Mouse (Mus musculus) intestine, postnatal 0 days (tissue): ENCODE measurements at regions not wholly inside any gene's neighbourhood (a gene's known extent, or its start where the extent isn't known, plus 50 kb on each side); places are given as distances from the start of the nearest gene placed in this dataset.

Source experiments
- ATAC-seq: fragments of 200-750 bp; cut with Nextera tagmentation; 2 replicates; pipeline ENCODE4 v1.8.0; 2017; ENCODE audit warnings: mild to moderate bottlenecking, moderate TSS enrichment, moderate library complexity
- H3K27ac ChIP-seq: fragments of 300-500 bp; sonication (generic); 2 replicates; pipeline ENCODE4 v1.5.1; 2014; ENCODE audit warnings: mild to moderate bottlenecking, low read depth, low read length, moderate library complexity
- H3K27me3 ChIP-seq: fragments of 300-500 bp; sonication (generic); replicated peaks from 2 replicates; pipeline ENCODE4 v1.6.1; 2014; ENCODE audit warnings: low read length, mixed read lengths; ENCODE audit not compliant: control insufficient read depth, insufficient read depth
- H3K36me3 ChIP-seq: fragments of 300-500 bp; sonication (generic); 2 replicates; pipeline ENCODE4 v1.6.1; 2014; ENCODE audit warnings: mild to moderate bottlenecking, moderate library complexity; ENCODE audit not compliant: control insufficient read depth, insufficient read depth
- H3K4me1 ChIP-seq: fragments of 300-500 bp; sonication (generic); replicated peaks from 2 replicates; pipeline ENCODE4 v1.6.1; 2014; ENCODE audit warnings: antibody characterized with exemption, low read length, mixed read lengths; ENCODE audit not compliant: control insufficient read depth, insufficient read depth
- H3K4me2 ChIP-seq: fragments of 300-500 bp; sonication (generic); replicated peaks from 2 replicates; pipeline ENCODE4 v1.6.1; 2014; ENCODE audit warnings: low read depth, mild to moderate bottlenecking, moderate library complexity
- H3K4me3 ChIP-seq: fragments of 300-500 bp; sonication (generic); 2 replicates; pipeline ENCODE4 v1.5.1; 2014; ENCODE audit warnings: low read depth, low read length
- H3K9ac ChIP-seq: fragments of 300-500 bp; sonication (generic); 2 replicates; pipeline ENCODE4 v1.6.1; 2014; ENCODE audit warnings: mild to moderate bottlenecking, low read depth, low read length
- H3K9me3 ChIP-seq: fragments of 300-500 bp; sonication (generic); 2 replicates; pipeline ENCODE4 v1.6.1; 2016; ENCODE audit warnings: mixed run types; ENCODE audit not compliant: control insufficient read depth
- CTCF ChIP-seq: sonication (generic); IDR thresholded peaks from 2 replicates; pipeline ENCODE4 v1.5.1; 2016; ENCODE audit warnings: low read depth, mild to moderate bottlenecking, control low read depth, antibody characterized with exemption, moderate library complexity
- WGBS: fragments of 180-500 bp; shearing (Covaris S2); extraction: QIAGEN DNeasy Blood & Tissue Kit; methylation state at CpG from one replicate; pipeline ENCODE4 v1.1.7; 2014; 5-methylcytosine and 5-hydroxymethylcytosine counted together

GRCm38 (mm10) chr12:7918967-7919708 lies 58.3 kb upstream of the Apob start:
- no peaks in the 10 kb centered on the region for H3K27me3 ChIP-seq
- peak; percentile 73 for ATAC-seq
- H3K4me1 ChIP-seq = no peaks in the 10 kb centered on the region
- H3K9ac ChIP-seq = no peak overlapping the region
- H3K4me2 ChIP-seq = peak overlapping the region; percentile 18
- H3K27ac ChIP-seq = peak overlapping the region; percentile 91
- H3K4me3 ChIP-seq = no peak overlapping the region
- H3K36me3 ChIP-seq = no peaks in the 10 kb centered on the region
- H3K9me3 ChIP-seq = no peaks in the 10 kb centered on the region
- WGBS = 37% methylated on average over 4 of the region's 4 CpGs
- TF ChIP-seq CTCF = no peak

- Histone ChIP-seq H3K36me3 (no peaks in the 10 kb centered on the region), H3K9ac (no peak overlapping the region), H3K4me1 (no peaks in the 10 kb centered on the region), H3K27me3 (no peaks in the 10 kb centered on the region), H3K4me2 (peak overlapping the region; percentile 18), H3K4me3 (no peak overlapping the region), H3K9me3 (no peaks in the 10 kb centered on the region), H3K27ac (peak overlapping the region; percentile 91)
- TF ChIP-seq CTCF = no peak
- peak; percentile 95 for ATAC-seq
- 34% methylated on average over 2 of the region's 2 CpGs for WGBS
Measured at GRCm38 (mm10) chr12:7919709-7920324, 57.6 kb upstream of the Apob start.

GRCm38 (mm10) chr12:7920888-7921287 lies 56.6 kb upstream of the Apob start:
- H3K9ac ChIP-seq = no peak overlapping the region
- H3K4me1 ChIP-seq = no peaks in the 10 kb centered on the region
- WGBS = 22% methylated on average over 1 of the region's 1 CpGs
- TF ChIP-seq CTCF = no peak
- H3K36me3 ChIP-seq = no peaks in the 10 kb centered on the region
- H3K4me3 ChIP-seq = no peak overlapping the region
- H3K27me3 ChIP-seq = no peaks in the 10 kb centered on the region
- H3K27ac ChIP-seq = no peak overlapping the region
- no peak for ATAC-seq
- H3K4me2 ChIP-seq = no peak overlapping the region
- no peaks in the 10 kb centered on the region for H3K9me3 ChIP-seq
